Mouse (Mus musculus) forebrain, embryonic 13.5 days (tissue): ENCODE results near the gene Ccdc69. TPM values are rescaled to one million over a fixed set of nuclear protein-coding genes. Genes with fewer than 3 reads are reported as not detected.

Source experiments
- ATAC-seq: fragments of 200-750 bp; cut with Nextera tagmentation; 2 replicates; pipeline ENCODE4 v1.8.0; 2017
- H3K27ac ChIP-seq: fragments of 300-500 bp; sonication (generic); 2 replicates; pipeline ENCODE4 v1.5.1; 2015; ENCODE audit warnings: inconsistent platforms, mild to moderate bottlenecking, moderate library complexity
- H3K27me3 ChIP-seq: fragments of 300-500 bp; sonication (generic); 2 replicates; pipeline ENCODE4 v1.6.1; 2015; ENCODE audit warnings: mild to moderate bottlenecking, inconsistent platforms
- H3K36me3 ChIP-seq: fragments of 300-500 bp; sonication (generic); 2 replicates; pipeline ENCODE4 v1.6.1; 2015; ENCODE audit warnings: mild to moderate bottlenecking, inconsistent platforms; ENCODE audit not compliant: poor library complexity, severe bottlenecking
- H3K4me1 ChIP-seq: fragments of 300-500 bp; sonication (generic); 2 replicates; pipeline ENCODE4 v1.6.1; 2015; ENCODE audit warnings: inconsistent platforms
- H3K4me2 ChIP-seq: fragments of 300-500 bp; sonication (generic); 2 replicates; pipeline ENCODE4 v1.6.1; 2015; ENCODE audit warnings: inconsistent platforms, mild to moderate bottlenecking, moderate library complexity
- H3K4me3 ChIP-seq: fragments of 300-500 bp; sonication (generic); 2 replicates; pipeline ENCODE4 v1.5.1; 2015; ENCODE audit warnings: mild to moderate bottlenecking, inconsistent platforms
- H3K9ac ChIP-seq: fragments of 300-500 bp; sonication (generic); 2 replicates; pipeline ENCODE4 v1.6.1; 2015; ENCODE audit warnings: mild to moderate bottlenecking, inconsistent platforms
- H3K9me3 ChIP-seq: fragments of 300-500 bp; sonication (generic); replicated peaks from 2 replicates; pipeline ENCODE4 v1.6.1; 2016; ENCODE audit warnings: inconsistent platforms
- WGBS: fragments of 180-500 bp; shearing (Covaris S2); methylation state at CpG from one replicate; pipeline ENCODE4 v1.1.7; 2015; 5-methylcytosine and 5-hydroxymethylcytosine counted together
- polyA plus RNA-seq: library from polyadenylated mRNA; unstranded; fragments of >200 nt; fragmentation: Nextera tagmentation; extraction: Ambion mirVana; gene quantifications from 2 replicates; pipeline ENCODE4 v1.2.1, GENCODE M21; 2015

Gene Ccdc69
- polyA plus RNA-seq, 1 experiment from 2014 or later: 0.23 TPM

- 28% methylated on average over 5 of the region's 5 CpGs for WGBS
- peaks cover 17% of the 10 kb centered on the region for H3K27me3 ChIP-seq
- H3K4me2 ChIP-seq: peak overlapping the region; percentile 88
- no peaks in the 10 kb centered on the region for H3K36me3 ChIP-seq
- ATAC-seq: no peak
- no peak overlapping the region for H3K27ac ChIP-seq
- H3K9ac ChIP-seq: no peak overlapping the region
- peaks cover 25% of the 10 kb centered on the region for H3K4me1 ChIP-seq
- no peaks in the 10 kb centered on the region for H3K9me3 ChIP-seq
- peak overlapping the region; percentile 49 for H3K4me3 ChIP-seq
Observed at GRCm38 (mm10) chr11:55032286-55032685, 45.6 kb downstream of the Ccdc69 start.

DNA sequence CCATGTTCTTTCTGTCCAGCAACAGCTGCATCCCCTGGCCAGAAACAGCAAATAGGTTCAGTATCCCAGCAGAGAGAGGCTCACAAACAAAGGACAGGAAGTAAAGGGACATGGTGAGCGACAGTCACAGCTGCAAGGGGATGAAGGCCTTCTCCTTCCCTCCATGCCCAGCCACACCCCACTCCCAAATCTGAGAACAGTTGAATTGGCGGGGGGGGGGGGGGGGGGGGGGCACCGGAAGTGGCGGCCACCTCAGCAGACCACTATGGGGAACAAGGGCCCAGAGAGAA is 46.0 kb downstream of the Ccdc69 start:
- Histone ChIP-seq H3K9ac (no peak overlapping the region), H3K4me2 (peak overlapping the region; percentile 88), H3K4me1 (peaks cover 25% of the 10 kb centered on the region), H3K27ac (no peak overlapping the region), H3K36me3 (no peaks in the 10 kb centered on the region), H3K4me3 (peak overlapping the region; percentile 49), H3K27me3 (peaks cover 17% of the 10 kb centered on the region), H3K9me3 (no peaks in the 10 kb centered on the region)
- WGBS: 23% methylated on average over 1 of the region's 4 CpGs
- ATAC-seq: no peak

- Histone ChIP-seq H3K4me1 (peaks cover 26% of the 10 kb centered on the region), H3K4me2 (peak overlapping the region; percentile 88), H3K4me3 (0 out of 2 replicates have a peak overlapping the region, but pooled peaks have one; percentile 49), H3K9ac (0 out of 2 replicates have a peak overlapping the region, but pooled peaks have one; percentile 21), H3K36me3 (no peaks in the 10 kb centered on the region), H3K9me3 (no peaks in the 10 kb centered on the region), H3K27ac (no peak overlapping the region), H3K27me3 (peaks cover 17% of the 10 kb centered on the region)
- no peak for ATAC-seq
- 62% methylated on average over 8 of the region's 10 CpGs for WGBS
Observed at GRCm38 (mm10) chr11:55031211-55031990, 46.5 kb downstream of the Ccdc69 start.

- Histone ChIP-seq H3K36me3 (no peaks in the 10 kb centered on the region), H3K4me2 (no peak overlapping the region), H3K4me1 (peaks cover 47% of the 10 kb centered on the region), H3K27ac (no peak overlapping the region), H3K27me3 (peaks cover 7% of the 10 kb centered on the region; the same call in 1 of the 2 replicates), H3K9me3 (no peaks in the 10 kb centered on the region), H3K9ac (no peak overlapping the region), H3K4me3 (no peak overlapping the region)
- ATAC-seq: no peak
- WGBS: 77% methylated on average over 2 of the region's 2 CpGs
Observed at GRCm38 (mm10) chr11:55028509-55028908, 49.4 kb downstream of the Ccdc69 start.

- WGBS: 90% methylated on average over 2 of the region's 2 CpGs
- ATAC-seq: no peak
Observed at GRCm38 (mm10) chr11:55027204-55027855, 50.6 kb downstream of the Ccdc69 start.

DNA sequence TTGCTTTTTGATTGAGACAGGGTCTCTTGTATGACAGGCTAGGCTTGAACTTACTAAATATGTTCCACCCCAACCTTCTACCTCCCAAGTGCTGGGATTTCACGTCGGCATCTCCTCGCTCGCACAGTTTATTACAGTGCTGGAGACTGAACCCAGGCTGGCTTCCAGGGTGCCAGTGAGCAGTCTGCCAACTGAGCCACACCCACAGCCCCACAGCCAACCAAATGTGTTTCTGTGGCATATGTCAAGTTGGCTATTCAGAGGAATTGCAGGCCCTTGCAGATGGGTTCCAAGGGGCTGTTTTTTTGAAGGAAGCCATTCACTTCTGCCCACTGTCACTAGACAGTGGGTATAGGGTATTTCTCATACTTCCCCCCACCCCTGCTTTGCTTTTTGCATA is 52.0 kb downstream of the Ccdc69 start:
- WGBS: 83% methylated on average over 4 of the region's 4 CpGs
- H3K9ac ChIP-seq: no peak overlapping the region
- no peaks in the 10 kb centered on the region for H3K27me3 ChIP-seq
- H3K4me2 ChIP-seq: no peak overlapping the region
- H3K36me3 ChIP-seq: no peaks in the 10 kb centered on the region
- H3K27ac ChIP-seq: no peak overlapping the region; the same call in 1 of the 2 replicates
- no peaks in the 10 kb centered on the region for H3K9me3 ChIP-seq
- H3K4me3 ChIP-seq: no peak overlapping the region
- no peak for ATAC-seq
- H3K4me1 ChIP-seq: peaks cover 49% of the 10 kb centered on the region

More at GRCm38 (mm10) chr11:55027204-55027855, 50.6 kb downstream of the Ccdc69 start:
- no peak overlapping the region for H3K27ac ChIP-seq
- H3K4me1 ChIP-seq: peaks cover 47% of the 10 kb centered on the region
- H3K4me2 ChIP-seq: no peak overlapping the region
- H3K9me3 ChIP-seq: no peaks in the 10 kb centered on the region
- no peak overlapping the region for H3K9ac ChIP-seq
- H3K27me3 ChIP-seq: peaks cover 1% of the 10 kb centered on the region; the same call in 1 of the 2 replicates
- no peak overlapping the region for H3K4me3 ChIP-seq
- H3K36me3 ChIP-seq: no peaks in the 10 kb centered on the region

- WGBS: 59% methylated on average over 3 of the region's 3 CpGs
- Histone ChIP-seq H3K9ac (peak overlapping the region; percentile 21; the same call in 1 of the 2 replicates), H3K27ac (peak overlapping the region; percentile 95), H3K4me2 (peak overlapping the region; percentile 38), H3K4me1 (peaks cover 49% of the 10 kb centered on the region), H3K36me3 (no peaks in the 10 kb centered on the region), H3K9me3 (no peaks in the 10 kb centered on the region), H3K4me3 (no peak overlapping the region), H3K27me3 (no peaks in the 10 kb centered on the region)
- peak; percentile 34; the same call in 1 of the 2 replicates for ATAC-seq
Observed at GRCm38 (mm10) chr11:55023583-55023982, 54.3 kb downstream of the Ccdc69 start.

DNA sequence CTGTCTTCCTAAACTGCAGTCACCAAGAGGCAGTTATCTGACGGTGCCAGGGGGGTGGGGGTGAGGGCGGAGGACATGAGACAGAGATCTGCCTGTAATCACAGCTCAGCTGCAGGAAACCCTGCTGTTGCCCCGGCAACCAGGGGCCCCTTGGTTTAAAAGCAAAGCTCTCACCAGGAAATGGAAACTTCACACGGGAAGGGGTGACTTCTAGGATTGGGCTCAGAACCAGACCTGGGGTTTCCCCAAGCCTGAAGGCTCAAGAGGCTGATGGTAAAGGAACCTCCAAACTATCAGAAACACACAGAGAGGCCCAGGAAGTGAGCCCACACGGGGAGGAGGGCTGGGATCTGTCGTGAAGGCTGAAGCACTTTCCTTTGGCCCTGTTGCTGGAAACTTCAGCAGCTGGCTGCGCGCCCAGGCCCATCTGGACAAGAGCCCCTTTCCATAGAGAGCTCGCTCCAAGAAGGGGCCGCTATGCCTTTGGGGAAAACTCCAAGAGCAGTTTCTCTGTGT is 54.8 kb downstream of the Ccdc69 start:
- 8% methylated on average over 10 of the region's 10 CpGs for WGBS
- H3K27ac ChIP-seq: peak overlapping the region; percentile 95
- ATAC-seq: peak; percentile 89
- peak overlapping the region; percentile 38 for H3K4me2 ChIP-seq
- H3K27me3 ChIP-seq: no peaks in the 10 kb centered on the region
- peaks cover 49% of the 10 kb centered on the region for H3K4me1 ChIP-seq
- peak overlapping the region; percentile 21; the same call in 1 of the 2 replicates for H3K9ac ChIP-seq
- no peaks in the 10 kb centered on the region for H3K36me3 ChIP-seq
- no peak overlapping the region for H3K4me3 ChIP-seq
- H3K9me3 ChIP-seq: no peaks in the 10 kb centered on the region

GRCm38 (mm10) chr11:55022508-55022907 is 55.4 kb downstream of the Ccdc69 start:
- Histone ChIP-seq H3K27me3 (no peaks in the 10 kb centered on the region), H3K4me1 (peaks cover 49% of the 10 kb centered on the region), H3K9me3 (no peaks in the 10 kb centered on the region), H3K27ac (peak overlapping the region; percentile 95), H3K9ac (no peak overlapping the region), H3K4me3 (no peak overlapping the region), H3K4me2 (peak overlapping the region; percentile 38), H3K36me3 (no peaks in the 10 kb centered on the region)
- WGBS: 59% methylated on average over 5 of the region's 5 CpGs
- ATAC-seq: peak; percentile 17; the same call in 1 of the 2 replicates

DNA sequence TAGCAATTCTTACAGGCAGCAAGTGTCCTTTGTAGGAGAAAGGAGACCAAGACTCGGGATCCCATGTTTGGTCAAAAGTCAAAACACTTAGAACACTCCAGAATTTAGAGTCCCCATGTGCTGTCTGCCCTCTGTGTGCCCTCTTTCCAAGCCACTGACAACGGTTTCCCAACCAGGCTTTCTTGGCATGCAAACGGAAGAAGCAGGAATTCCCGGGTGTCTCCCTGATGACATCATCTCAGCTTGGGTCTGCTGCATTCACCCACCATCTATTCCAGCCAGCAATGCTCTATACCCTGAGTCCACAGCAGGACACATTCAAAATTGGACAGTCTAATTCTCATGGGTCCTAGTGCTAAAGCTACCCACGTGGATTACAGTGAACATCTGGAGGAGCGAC is 56.1 kb downstream of the Ccdc69 start:
- H3K27me3 ChIP-seq: no peaks in the 10 kb centered on the region
- H3K4me3 ChIP-seq: no peak overlapping the region
- H3K9ac ChIP-seq: no peak overlapping the region
- no peak for ATAC-seq
- H3K9me3 ChIP-seq: no peaks in the 10 kb centered on the region
- peaks cover 49% of the 10 kb centered on the region for H3K4me1 ChIP-seq
- H3K27ac ChIP-seq: peak overlapping the region; percentile 95; the same call in 1 of the 2 replicates
- 73% methylated on average over 6 of the region's 6 CpGs for WGBS
- no peak overlapping the region for H3K4me2 ChIP-seq
- no peaks in the 10 kb centered on the region for H3K36me3 ChIP-seq

DNA sequence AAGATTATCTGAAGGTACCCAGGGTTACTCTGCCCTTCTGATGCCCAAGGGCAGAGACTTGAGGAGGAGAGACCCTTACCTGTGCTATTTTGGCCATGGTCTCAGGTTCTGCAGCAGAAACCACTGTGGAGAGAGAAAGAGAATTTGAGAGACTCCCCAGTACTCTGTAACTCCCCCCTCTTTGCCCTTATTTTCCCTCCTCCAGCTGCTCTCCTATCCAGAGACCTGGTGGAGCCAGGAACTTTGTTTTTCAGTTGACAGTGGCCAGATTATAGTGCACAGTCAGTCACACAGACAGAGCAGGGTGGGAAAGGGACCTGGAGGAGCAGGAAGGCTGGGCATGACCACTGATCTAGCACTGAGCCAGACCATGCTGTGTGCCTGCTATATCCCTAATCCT is 56.5 kb downstream of the Ccdc69 start:
- H3K36me3 ChIP-seq: no peaks in the 10 kb centered on the region
- H3K27ac ChIP-seq: no peak overlapping the region
- H3K4me2 ChIP-seq: no peak overlapping the region
- no peak for ATAC-seq
- H3K27me3 ChIP-seq: no peaks in the 10 kb centered on the region
- no peaks in the 10 kb centered on the region for H3K9me3 ChIP-seq
- peaks cover 48% of the 10 kb centered on the region for H3K4me1 ChIP-seq
- H3K9ac ChIP-seq: no peak overlapping the region
- no peak overlapping the region for H3K4me3 ChIP-seq

DNA sequence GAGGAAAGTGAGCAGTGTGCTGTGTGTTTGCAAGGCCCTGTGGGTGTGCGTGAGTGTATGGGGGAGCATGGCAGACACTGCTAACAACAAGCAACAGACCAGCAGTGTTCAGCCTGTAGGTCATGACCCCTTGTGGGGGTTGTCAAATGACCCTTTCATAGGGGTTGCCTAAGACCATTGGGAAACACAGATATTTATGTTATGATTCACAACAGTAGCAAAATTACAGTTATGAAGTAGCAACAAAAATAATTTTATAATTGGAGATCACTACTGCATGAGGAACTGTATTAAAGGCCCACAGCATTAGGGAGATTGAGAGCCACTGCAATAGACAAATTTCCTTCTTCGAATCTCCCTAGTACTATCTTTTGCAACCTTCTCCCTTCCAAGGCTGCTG is 58.2 kb downstream of the Ccdc69 start:
- 91% methylated on average over 2 of the region's 2 CpGs for WGBS
- H3K4me1 ChIP-seq: peaks cover 48% of the 10 kb centered on the region
- no peak overlapping the region for H3K4me2 ChIP-seq
- H3K27ac ChIP-seq: no peak overlapping the region
- no peak for ATAC-seq
- H3K9me3 ChIP-seq: no peaks in the 10 kb centered on the region
- H3K36me3 ChIP-seq: no peaks in the 10 kb centered on the region
- H3K27me3 ChIP-seq: no peaks in the 10 kb centered on the region
- H3K4me3 ChIP-seq: no peak overlapping the region
- H3K9ac ChIP-seq: no peak overlapping the region
